Mouse (Mus musculus) ES-CJ7 (cell line): ENCODE measurements around the gene Cdc37.

Source experiments
- DNase-seq: peaks from one replicate; pipeline ENCODE4 v3.0.0; 2011; ENCODE audit warnings: low read depth, low spot score

Cdc37 gene

DNA sequence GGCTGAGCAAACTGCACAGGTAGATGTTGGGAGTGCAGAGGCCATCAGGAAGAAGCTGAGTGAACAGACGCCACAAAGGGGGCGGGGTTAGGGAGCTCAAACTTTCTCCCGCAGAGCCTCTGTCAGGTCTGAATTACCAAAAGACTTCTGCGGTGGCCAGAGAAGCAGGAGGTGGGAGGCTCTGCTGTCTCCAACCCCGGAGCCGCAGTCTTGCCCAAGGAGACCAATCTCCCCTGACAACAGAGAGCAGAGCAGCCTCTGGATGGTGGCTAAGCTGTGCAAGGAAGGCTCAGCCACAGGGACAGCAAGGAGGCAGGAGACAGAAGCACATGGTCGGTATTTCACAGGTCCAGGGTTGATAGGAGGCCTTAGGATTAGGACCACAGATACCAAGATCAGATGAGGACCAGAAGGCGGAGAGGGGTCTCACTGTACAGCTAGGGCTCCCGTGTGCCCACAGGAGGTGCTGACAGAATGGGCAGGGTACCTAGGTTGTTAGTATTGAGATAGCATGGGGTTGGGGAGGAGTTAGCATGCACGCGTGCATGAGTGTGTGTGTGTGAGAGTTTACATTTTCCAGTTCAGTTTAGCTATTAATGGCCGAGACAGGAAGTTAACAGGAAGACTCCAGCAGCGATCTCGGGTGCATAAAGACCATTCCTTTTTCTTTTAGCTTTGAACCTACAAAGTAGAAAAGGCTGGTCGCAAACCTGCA is 49.2 kb downstream of the Cdc37 start:
- no peak for DNase-seq

DNA sequence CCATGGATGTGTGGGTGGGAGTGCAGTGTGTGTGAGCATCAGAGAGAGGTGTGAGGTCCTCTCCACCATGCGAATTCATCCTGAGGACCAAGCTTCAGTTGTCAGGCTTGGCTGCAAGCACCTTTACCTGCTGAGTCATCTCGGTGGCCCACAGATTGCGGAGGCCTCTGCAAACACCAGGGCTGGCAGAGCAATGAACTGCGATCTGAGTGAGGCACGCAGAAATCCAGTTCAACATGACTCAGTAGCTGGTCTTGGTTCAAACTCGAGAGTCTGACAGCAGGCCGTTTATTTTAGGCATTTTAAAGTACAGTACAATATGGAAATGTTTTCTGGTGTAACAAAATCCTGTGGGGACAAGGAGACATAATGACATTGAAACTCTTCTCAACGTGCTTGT is 52.0 kb downstream of the Cdc37 start:
- no peak for DNase-seq

- peak; percentile 60 for DNase-seq
Observed at GRCm38 (mm10) chr9:21095958-21096357, 53.8 kb downstream of the Cdc37 start.

DNA sequence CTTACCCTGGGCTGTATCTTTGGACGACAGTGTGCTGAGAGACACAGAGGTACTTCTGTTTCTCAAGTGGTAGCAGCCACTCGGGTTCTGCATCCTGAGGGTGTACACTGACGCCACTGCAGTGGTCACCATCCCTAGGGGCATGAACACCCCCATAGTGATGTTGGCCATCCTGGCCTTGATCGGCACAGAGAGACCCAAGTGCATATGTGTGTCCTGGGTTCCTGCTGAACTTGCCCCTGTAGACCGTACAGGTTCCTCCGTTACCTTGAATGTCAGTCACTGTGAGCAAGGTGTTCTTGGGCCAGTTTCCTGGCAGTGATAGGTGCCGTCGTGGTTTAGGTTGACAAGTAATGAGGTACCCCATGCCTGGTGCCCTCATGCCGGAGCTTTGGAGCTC is 56.4 kb downstream of the Cdc37 start:
- DNase-seq = no peak

DNA sequence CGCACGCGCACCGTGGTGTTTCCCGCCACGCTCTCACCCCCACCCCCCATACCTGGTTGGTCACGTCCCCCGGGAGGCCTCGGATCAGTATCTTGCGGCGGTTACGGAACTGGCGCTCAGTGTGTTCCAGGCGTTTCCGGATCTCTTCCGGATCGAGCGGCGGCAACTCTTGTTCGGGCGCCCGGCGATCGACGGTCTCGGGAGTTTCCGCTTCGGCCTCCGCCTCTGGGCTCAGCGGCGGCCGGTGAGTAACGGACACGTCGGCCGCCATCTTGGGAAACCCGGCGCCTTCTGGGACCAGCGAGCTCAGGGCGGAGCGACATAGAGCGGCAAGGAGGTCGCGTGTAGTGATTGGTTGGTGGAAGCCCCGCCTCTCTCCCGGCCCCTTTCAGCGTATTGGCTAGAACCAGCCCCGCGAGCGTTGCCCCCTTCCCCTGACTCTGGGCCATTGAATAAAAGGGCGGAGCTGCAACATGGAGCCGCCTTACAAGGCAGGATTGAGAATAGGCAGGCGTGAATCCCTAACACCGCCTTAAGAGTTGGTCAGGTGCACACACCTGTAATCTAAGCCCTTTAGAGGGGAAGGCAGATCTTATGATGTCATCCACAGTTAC is 58.0 kb downstream of the Cdc37 start, which contains the start of the genes Gm38431 and Raver1:
Gene Gm38431, minus strand, starts transcription at position 291 of the 614 bp plus-strand sequence.
Gene Raver1, minus strand, starts transcription at position 302 of the 614 bp plus-strand sequence.
- DNase-seq = peak; percentile 98

- no peak for DNase-seq
Observed at GRCm38 (mm10) chr9:21090972-21091706, 58.6 kb downstream of the Cdc37 start.

DNA sequence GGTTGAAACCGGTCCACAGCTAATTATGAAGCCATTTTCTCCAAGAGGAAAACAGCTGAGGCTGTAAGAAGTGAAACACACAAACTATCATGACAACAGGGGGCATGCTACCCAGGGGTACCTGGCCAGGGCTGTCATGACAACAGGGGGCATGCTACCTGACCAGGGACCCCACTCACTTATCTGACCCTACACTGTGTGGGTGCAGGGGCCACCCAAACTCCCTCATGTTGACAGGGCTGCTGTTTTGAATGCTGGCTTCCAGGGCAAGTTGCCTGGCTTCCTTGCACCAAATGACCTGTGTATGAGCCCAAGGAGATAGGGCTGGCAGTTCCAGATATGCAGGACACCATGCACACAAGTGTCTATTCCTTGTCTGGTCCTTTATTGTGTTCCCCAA is 59.2 kb downstream of the Cdc37 start:
- no peak for DNase-seq

DNA sequence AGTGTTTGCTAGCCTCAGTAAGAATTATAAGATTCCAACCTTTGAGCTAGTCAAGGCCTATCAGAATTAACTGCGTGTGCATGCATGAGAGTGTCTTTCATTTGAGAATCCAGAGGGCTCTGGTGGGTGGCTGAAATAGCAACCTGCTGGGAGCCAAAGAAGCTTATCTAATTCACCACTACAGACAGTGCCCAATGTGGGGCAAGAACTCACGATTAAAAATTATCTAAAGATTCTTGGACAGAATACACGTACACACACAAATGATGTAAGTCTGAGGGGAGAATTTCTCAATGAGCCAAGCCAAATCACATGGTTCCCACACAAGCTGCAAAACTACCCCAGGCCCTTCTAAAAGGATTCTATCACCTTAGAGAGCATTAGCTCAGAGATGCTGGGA is 66.5 kb downstream of the Cdc37 start:
- DNase-seq = no peak
